Mouse (Mus musculus) erythroblast, embryonic 14.5 days (primary cell): ENCODE results near the gene Tbxa2r. TPM values are rescaled to one million over a fixed set of nuclear protein-coding genes. Genes with fewer than 3 reads are reported as not detected.

Experiments used
- H3K27me3 ChIP-seq: 2 replicates; pipeline ENCODE4 v1.6.1; 2012; ENCODE audit warnings: inconsistent platforms; ENCODE audit not compliant: control insufficient read depth
- H3K36me3 ChIP-seq: 2 replicates; pipeline ENCODE4 v1.6.1; 2012; ENCODE audit warnings: mild to moderate bottlenecking, inconsistent platforms; ENCODE audit not compliant: control insufficient read depth
- H3K4me1 ChIP-seq: 2 replicates; pipeline ENCODE4 v1.6.1; 2012; ENCODE audit warnings: inconsistent platforms; ENCODE audit not compliant: control insufficient read depth
- H3K4me3 ChIP-seq: replicated peaks from 2 replicates; pipeline ENCODE3; 2012; ENCODE audit warnings: moderate library complexity, mild to moderate bottlenecking, inconsistent platforms
- H3K9me3 ChIP-seq: 2 replicates; pipeline ENCODE4 v1.6.1; 2012; ENCODE audit warnings: low read length, inconsistent platforms, mixed read lengths; ENCODE audit not compliant: control insufficient read depth
- GATA1 ChIP-seq: IDR thresholded peaks from 2 replicates; pipeline ENCODE4 v1.6.1; 2012; ENCODE audit warnings: low read length, inconsistent platforms, mixed read lengths
- TAL1 ChIP-seq: IDR thresholded peaks from 3 replicates; pipeline ENCODE4 v1.6.1; 2012; ENCODE audit warnings: low read length, inconsistent platforms, mixed read lengths
- polyA plus RNA-seq: library from polyadenylated mRNA; stranded (reverse); fragments of >175 nt; gene quantifications from 2 replicates; pipeline ENCODE4 v1.2.3, GENCODE M21; 2012

Tbxa2r gene
- polyA plus RNA-seq, 1 experiment = 0.04 TPM

DNA sequence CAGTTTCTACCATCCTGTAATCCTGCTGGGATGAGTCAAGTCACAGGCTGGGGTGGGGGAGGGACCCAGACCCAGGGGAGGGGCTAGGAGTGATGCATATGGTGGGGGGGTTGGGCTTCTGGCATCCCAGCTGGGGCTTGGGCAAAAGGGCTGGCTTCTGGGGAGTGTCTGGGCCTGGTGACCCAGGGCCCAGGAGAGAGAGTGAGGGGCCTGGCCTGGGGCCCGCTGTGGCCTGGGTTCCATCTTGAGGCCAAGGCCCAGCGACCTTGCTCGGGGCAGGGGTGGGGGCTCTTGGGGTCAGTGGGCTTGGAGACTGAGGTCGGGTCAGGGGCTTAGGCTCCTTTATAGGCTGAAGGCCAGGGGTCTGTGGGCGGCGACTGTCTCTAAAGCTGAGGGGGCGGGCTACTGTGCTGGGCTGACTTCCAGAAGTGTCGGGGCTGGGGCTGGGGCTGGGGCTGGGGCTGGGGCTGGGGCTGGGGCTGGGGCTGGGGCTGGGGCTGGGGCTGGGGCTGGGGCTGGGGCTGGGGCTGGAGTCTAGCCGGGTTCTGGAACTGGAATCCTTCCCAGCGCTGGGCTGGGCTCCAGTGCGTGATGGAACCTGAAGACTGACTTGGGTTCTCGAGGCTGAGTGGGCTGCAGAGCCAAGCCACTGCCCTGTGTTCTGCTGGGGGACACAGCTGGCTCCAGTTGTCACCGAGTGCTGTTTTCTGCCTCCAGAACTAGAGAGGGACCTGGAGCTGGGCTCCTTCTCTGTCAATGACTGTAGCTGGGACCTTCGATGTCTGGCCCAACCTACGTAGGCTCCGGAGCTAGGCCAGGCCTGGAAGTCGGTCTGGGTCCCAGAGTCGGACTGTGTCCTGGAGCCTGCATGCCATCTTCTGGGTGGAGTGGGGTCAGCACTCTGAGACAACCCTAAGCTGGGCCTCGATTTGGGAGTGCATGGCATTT is 7.1 kb downstream of the Tbxa2r start:
- H3K4me3 ChIP-seq = no peak overlapping the region
- peaks cover 10% of the 10 kb centered on the region for H3K4me1 ChIP-seq
- no peak for TF ChIP-seq GATA1
- TF ChIP-seq TAL1 = no peak
- H3K9me3 ChIP-seq = peaks cover 7% of the 10 kb centered on the region; the same call in 1 of the 2 replicates
- peaks cover 33% of the 10 kb centered on the region for H3K27me3 ChIP-seq
- H3K36me3 ChIP-seq = no peaks in the 10 kb centered on the region

- Histone ChIP-seq H3K36me3 (no peaks in the 10 kb centered on the region), H3K4me3 (no peak overlapping the region), H3K4me1 (peaks cover 19% of the 10 kb centered on the region), H3K9me3 (peaks cover 7% of the 10 kb centered on the region; the same call in 1 of the 2 replicates), H3K27me3 (peaks cover 39% of the 10 kb centered on the region)
- TF ChIP-seq TAL1 = no peak
- TF ChIP-seq GATA1 = no peak
Observed at GRCm38 (mm10) chr10:81336558-81336957, 8.0 kb downstream of the Tbxa2r start.

DNA sequence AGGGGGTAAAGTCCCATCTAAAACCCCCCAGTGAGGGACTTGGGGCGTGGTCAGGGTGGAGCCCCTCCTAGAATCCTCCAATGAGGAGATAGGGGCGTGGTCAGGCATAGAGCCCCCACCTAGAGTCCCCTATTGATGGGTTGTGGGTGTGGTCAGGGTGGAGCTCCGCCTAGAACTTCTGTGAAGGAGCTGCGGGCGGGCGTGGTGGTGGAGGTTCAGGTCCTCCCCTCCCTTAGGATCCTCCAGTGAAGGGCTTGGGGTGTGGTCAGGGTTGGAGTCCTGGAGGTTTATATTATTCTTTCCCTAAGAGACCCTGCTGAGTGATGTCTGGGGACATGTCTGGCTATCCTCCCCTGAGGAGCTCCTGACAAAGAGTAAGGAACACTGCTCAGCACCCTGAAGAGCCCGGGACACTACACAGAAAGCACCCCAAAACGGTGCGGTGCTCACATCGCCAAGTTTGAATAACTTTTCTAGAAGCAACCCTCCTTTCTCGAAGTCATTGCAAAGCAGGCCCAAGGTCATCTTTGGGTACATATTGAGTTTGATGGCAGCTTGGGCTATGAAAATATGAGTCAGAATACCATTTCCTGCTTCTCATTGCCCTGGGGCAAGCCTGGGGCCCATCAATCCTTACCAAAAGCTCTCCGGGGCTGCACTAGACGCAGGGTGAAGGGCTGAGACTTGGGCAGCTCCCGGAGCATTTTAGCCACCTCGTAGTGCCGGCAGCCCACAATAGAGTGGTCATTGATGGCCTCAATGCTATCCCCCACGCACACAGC is 12.2 kb downstream of the Tbxa2r start:
- H3K27me3 ChIP-seq = peaks cover 67% of the 10 kb centered on the region
- peaks cover 28% of the 10 kb centered on the region for H3K4me1 ChIP-seq
- H3K36me3 ChIP-seq = peaks cover 2% of the 10 kb centered on the region

GRCm38 (mm10) chr10:81341333-81341949 is 12.9 kb downstream of the Tbxa2r start:
- TF ChIP-seq TAL1 = no peak
- TF ChIP-seq GATA1 = no peak
- peaks cover 34% of the 10 kb centered on the region for H3K4me1 ChIP-seq
- no peak overlapping the region for H3K4me3 ChIP-seq
- H3K27me3 ChIP-seq = peaks cover 71% of the 10 kb centered on the region
- peaks cover 8% of the 10 kb centered on the region for H3K36me3 ChIP-seq
- H3K9me3 ChIP-seq = peaks cover 17% of the 10 kb centered on the region; the same call in 1 of the 2 replicates

More for the DNA sequence above, 12.2 kb downstream of the Tbxa2r start:
- H3K4me3 ChIP-seq = no peak overlapping the region
- peaks cover 17% of the 10 kb centered on the region; the same call in 1 of the 2 replicates for H3K9me3 ChIP-seq
- TF ChIP-seq GATA1 = no peak
- TF ChIP-seq TAL1 = no peak

DNA sequence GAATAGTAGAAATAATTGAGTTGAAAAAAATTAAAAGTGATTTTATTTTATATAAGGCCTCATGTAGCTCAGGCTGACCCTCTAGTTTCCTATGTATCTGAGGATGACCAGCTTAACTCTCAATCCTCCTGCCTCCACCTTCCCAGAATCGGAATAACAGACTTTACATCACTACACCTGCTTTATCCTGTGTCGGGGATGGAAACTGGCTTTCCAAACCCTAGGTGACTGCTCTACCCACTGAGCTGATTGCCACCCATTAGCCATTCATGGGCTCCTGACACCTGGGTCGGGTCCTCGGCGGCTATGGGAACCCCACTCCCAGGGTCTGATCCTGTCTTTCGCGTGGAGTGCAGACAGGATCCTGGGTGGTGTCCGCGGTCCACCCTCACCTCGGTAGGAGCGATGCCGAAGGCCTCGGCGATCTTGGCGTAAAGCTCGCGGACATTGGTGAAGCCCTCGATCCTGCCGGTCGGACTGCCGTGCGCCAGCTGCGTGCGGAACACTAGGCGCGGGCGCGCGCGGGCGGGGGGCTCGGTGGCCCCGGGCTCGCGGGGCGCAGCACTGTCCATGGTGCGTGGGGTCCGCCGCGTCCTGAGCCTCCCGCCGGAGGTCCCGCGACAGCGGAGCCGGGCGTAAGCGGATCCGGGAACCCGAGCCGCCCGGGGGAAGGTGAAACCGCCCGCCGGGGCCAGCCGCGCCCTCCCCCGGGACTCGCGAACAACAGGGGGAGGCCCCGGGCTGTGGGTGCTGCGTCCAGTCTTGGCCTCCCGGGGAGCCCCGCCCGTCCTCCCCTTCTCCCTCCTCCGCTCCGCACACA is 14.4 kb downstream of the Tbxa2r start, which contains the start of gene Gipc3:
Gipc3 (minus strand) TSS at position 581 of the 820 bp plus-strand sequence.
- H3K9me3 ChIP-seq = peaks cover 11% of the 10 kb centered on the region; the same call in 1 of the 2 replicates
- H3K4me3 ChIP-seq = peak within 1 kb of the TSS; percentile 33
- TF ChIP-seq TAL1 (no peak), GATA1 (no peak)
- peaks cover 49% of the 10 kb centered on the region for H3K4me1 ChIP-seq
- H3K36me3 ChIP-seq = peaks cover 21% of the 10 kb centered on the region
- peaks cover 62% of the 10 kb centered on the region for H3K27me3 ChIP-seq

DNA sequence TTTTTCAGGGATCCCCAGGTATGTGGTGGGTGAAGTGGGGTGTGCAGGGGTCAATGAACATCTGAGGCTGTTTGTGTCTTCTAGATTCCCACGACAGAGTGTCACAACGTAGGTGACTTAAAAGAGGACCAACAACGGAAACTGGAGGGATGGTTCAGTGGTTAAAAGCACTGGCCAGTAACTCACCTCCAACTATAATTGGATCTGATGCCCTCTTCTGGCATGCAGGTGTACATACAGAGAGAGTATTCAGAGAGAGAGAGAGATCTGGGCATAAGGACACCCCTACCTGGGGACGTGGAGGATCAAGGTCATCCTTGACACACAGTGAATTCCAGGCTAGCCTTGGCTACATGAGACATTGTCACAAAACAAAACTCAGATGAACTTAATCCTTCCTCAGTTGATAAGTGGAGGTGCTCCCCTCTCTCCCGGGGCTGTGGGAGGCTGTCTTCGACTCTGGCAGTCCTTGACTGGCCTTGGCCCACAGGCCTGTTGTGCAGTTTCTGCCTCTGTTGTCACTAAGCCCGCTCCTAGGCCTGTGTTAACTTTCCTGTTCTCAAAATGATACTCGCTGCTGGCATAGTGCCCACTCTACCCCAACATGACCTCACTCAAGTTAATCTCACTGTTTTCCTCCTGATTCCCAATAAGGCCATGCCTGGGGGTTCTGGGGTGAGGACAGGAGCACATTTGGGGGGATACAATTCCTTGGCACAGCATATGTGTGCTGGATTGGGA is 16.1 kb downstream of the Tbxa2r start:
- peaks cover 54% of the 10 kb centered on the region for H3K27me3 ChIP-seq
- H3K36me3 ChIP-seq = peaks cover 32% of the 10 kb centered on the region
- no peak for TF ChIP-seq GATA1
- TF ChIP-seq TAL1 = no peak
- peaks cover 62% of the 10 kb centered on the region for H3K4me1 ChIP-seq
- H3K4me3 ChIP-seq = no peak overlapping the region
- H3K9me3 ChIP-seq = peaks cover 10% of the 10 kb centered on the region; the same call in 1 of the 2 replicates

GRCm38 (mm10) chr10:81345162-81345534 is 16.6 kb downstream of the Tbxa2r start:
- H3K27me3 ChIP-seq = peaks cover 54% of the 10 kb centered on the region
- H3K4me3 ChIP-seq = no peak overlapping the region
- peaks cover 64% of the 10 kb centered on the region for H3K4me1 ChIP-seq
- peaks cover 32% of the 10 kb centered on the region for H3K36me3 ChIP-seq
- TF ChIP-seq TAL1 (no peak), GATA1 (no peak)
- H3K9me3 ChIP-seq = peaks cover 10% of the 10 kb centered on the region; the same call in 1 of the 2 replicates
